Comparison of ENCODE assay signal across 26 mouse cellular contexts in genomic region chr1:107015210-107015609, GRCm38 (mm10). TPM values are rescaled to one million over a fixed set of nuclear protein-coding genes. Genes with fewer than 3 reads are reported as not detected.
"Had no signal": no experiment of that assay in that cellular context is flagged by ENCODE, and none has a peak within 500 bp of the region (broad histone marks: within the 10 kb centered on the region; RNA-seq: fewer than 3 reads in every experiment).

No protein-coding gene starts in this region.

- H3K4me3 ChIP-seq: midbrain, embryonic 12.5 days; myocyte; neural tube, embryonic 13.5 days had no signal

- H3K9me3 ChIP-seq: midbrain, embryonic 12.5 days; neural tube, embryonic 13.5 days had no signal

- H3K9ac ChIP-seq: liver, embryonic 14.5 days; liver, postnatal 0 days; lung, embryonic 14.5 days; midbrain, embryonic 12.5 days; neural tube, embryonic 13.5 days had no signal

- H3K27ac ChIP-seq: liver, embryonic 14.5 days; macrophage; midbrain, embryonic 12.5 days; neural tube, embryonic 13.5 days had no signal

- DNase-seq: kidney, adult 11 months; right cerebral cortex, postnatal 25 days; thymus, adult 18-20 months had no signal

- H3K36me3 ChIP-seq: midbrain, embryonic 12.5 days; neural tube, embryonic 13.5 days had no signal

- H3K27me3 ChIP-seq: midbrain, embryonic 12.5 days; neural tube, embryonic 13.5 days had no signal

- H3K4me2 ChIP-seq: liver, embryonic 11.5 days; lung, embryonic 14.5 days; midbrain, embryonic 12.5 days; neural tube, embryonic 13.5 days had no signal

- ATAC-seq: liver, postnatal 0 days; lung, postnatal 0 days; midbrain, embryonic 16.5 days had no signal

- H3K4me1 ChIP-seq: midbrain, embryonic 12.5 days; neural tube, embryonic 13.5 days had no signal

RNA-seq across cellular contexts. Expression of gene Serpinb13, which starts 34.4 kb away (rescaled TPM):
- total RNA-seq: layer of hippocampus, adult 18-20 months; layer of hippocampus, postnatal 14 days; left cerebral cortex, adult 18-20 months; left cerebral cortex, postnatal 36 days; megakaryocyte-erythroid progenitor cell, adult 5-6 weeks; monocyte, adult 5-6 weeks; neutrophil, adult 5-6 weeks had no signal
- polyA plus RNA-seq: kidney, embryonic 16.5 days; limb, embryonic 11.5 days; limb, embryonic 14.5 days; liver, embryonic 11.5 days; liver, embryonic 14.5 days; liver, postnatal 0 days; lung, embryonic 14.5 days; lung, postnatal 0 days; macrophage; midbrain, embryonic 12.5 days; midbrain, embryonic 16.5 days; myocyte; neural tube, embryonic 13.5 days; spleen, adult 2 months; testis, adult 2 months; urinary bladder, adult 2 months had no signal

RNA-seq across cellular contexts. Expression of gene Serpinb3a, which starts 36.9 kb away (rescaled TPM):
- total RNA-seq: layer of hippocampus, adult 18-20 months; layer of hippocampus, postnatal 14 days; left cerebral cortex, adult 18-20 months; left cerebral cortex, postnatal 36 days; megakaryocyte-erythroid progenitor cell, adult 5-6 weeks; monocyte, adult 5-6 weeks; neutrophil, adult 5-6 weeks had no signal
- polyA plus RNA-seq: kidney, embryonic 16.5 days; limb, embryonic 11.5 days; liver, embryonic 11.5 days; liver, embryonic 14.5 days; liver, postnatal 0 days; lung, embryonic 14.5 days; lung, postnatal 0 days; macrophage; midbrain, embryonic 12.5 days; midbrain, embryonic 16.5 days; myocyte; neural tube, embryonic 13.5 days; spleen, adult 2 months; testis, adult 2 months; urinary bladder, adult 2 months had no signal
